Mouse (Mus musculus): ENCODE measurements around the gene Slxl1. TPM values are rescaled to one million over a fixed set of nuclear protein-coding genes. Genes with fewer than 3 reads are reported as not detected.
"Not testable (repeated sequence)": the region's sequence is repeated elsewhere in the genome, so short reads cannot be mapped to it uniquely, and the experiment has no call there.

Slxl1 gene
- total RNA-seq (2014; rRNA removed), result not detected in 2 replicates
- polyA plus RNA-seq (2015; fragmentation: Nextera tagmentation; extraction: Ambion mirVana), result not detected in 2 replicates

GRCm38 (mm10) chrX:55226576-55226975 lies at the start of gene Slxl1:
Gene Slxl1 (plus strand): TSS chrX:55226876.
- not testable (repeated sequence) for H3K4me1 ChIP-seq (ENCODE audit: insufficient read depth, low read length); H3K27ac ChIP-seq (ENCODE audit: low read depth, low read length); H3K36me3 ChIP-seq (ENCODE audit: insufficient read depth, low read length); H3K9ac ChIP-seq (replicated peaks; ENCODE audit: low read length, poor library complexity, severe bottlenecking); H3K4me3 ChIP-seq (ENCODE audit: low read depth, low read length); H3K4me2 ChIP-seq (ENCODE audit: low read depth, low read length, poor library complexity, severe bottlenecking); ATAC-seq (ENCODE audit: low FRiP score); H3K9me3 ChIP-seq (ENCODE audit: low read length); H3K27me3 ChIP-seq (ENCODE audit: insufficient read depth, low read length); DNase-seq (ENCODE audit: low spot score)
- WGBS, result no CpG with 5 or more reads among the region's 6 CpGs

Data from midbrain, postnatal 0 days (tissue).